Mouse (Mus musculus): Measurements from ENCODE around the gene Bpifc. TPM values are rescaled to one million over a fixed set of nuclear protein-coding genes. Genes with fewer than 3 reads are reported as not detected.
A peak's percentile ranks its signal among the peaks of the same experiment; 100 is the strongest.
"Not testable (repeated sequence)": the region's sequence is repeated elsewhere in the genome, so short reads cannot be mapped to it uniquely, and the experiment has no call there.

Bpifc gene
- 0.86 and 0.87 TPM in 2 replicates for polyA plus RNA-seq (2015; fragmentation: Nextera tagmentation; extraction: Ambion mirVana)

DNA sequence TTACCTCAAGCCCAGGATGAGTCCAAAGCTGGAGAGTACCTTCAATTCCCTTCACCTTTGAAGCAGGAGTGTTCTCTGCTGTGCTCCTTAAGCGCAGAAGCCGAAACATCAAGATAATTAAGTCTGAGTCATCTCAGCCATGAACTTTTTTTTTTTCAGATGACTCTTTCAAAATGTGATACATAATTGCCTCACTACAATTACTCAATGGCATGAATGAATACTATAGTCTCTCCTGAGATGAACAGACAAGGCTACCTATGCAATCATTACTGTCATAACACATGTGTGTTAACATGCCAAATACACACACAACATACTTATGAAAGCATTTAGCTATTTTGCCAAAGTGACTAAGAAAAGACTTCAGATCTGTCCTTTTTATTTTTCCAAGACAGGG is at the start of gene Bpifc:
Gene Bpifc (minus strand): TSS at position 115 of the 400 bp plus-strand sequence.
- no peak for DNase-seq (ENCODE audit: low spot score)

- DNase-seq (ENCODE audit: low spot score), result no peak
These were observed 48.6 kb upstream of the Bpifc start for GRCm38 (mm10) chr10:86060267-86060666.

DNA sequence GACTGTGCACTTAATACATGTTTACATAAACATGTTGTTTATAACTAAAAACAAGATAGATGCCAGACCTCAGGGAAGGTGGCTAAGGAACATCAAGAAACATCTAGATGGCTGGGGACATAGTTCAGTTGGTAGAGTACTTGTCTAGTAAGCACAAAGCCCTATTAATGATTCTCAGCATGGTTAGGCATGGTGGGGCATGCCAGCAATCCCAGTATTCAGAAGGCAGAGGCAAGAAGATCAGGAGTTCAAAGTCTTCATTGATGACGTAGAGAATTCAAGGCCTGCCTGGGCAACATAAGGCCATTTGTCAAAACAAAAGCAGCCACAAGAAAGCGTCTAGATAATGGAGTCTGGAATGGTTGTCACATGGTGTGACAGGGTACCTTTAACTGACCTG is 46.0 kb upstream of the Bpifc start:
- no peak for DNase-seq (ENCODE audit: low spot score)

GRCm38 (mm10) chr10:86057286-86057685 is 45.6 kb upstream of the Bpifc start:
- no peak for DNase-seq (ENCODE audit: low spot score)

DNA sequence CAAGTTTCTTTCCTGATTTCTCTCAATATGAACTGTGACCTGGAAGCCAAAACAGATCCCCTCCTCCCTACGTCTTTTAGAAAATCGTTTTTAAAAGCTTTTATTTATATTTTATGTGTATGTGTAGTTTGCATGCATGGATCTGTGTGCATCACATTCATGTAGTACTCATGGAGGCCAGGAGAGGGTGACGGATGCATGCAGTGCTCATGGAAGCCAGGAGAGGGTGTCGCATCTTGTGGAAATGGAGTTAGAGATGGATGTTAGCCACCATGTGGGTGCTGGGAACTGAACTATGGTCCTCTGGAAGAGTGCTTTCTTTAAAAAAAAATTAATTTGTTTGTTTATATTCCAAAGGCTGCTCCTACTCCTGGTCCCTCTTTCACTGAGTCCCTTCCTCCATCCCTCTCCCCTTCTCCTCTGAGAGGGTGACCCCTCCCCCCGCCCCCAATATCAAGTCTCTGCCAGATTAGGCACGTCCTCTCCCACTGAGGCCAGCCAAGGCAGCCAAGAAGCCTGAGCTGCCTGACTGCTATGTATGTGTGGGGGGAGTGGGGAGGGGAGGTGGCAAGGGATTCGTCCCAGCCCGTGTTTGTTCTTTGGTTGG is 44.7 kb upstream of the Bpifc start:
- DNase-seq (ENCODE audit: low spot score), result no peak

DNA sequence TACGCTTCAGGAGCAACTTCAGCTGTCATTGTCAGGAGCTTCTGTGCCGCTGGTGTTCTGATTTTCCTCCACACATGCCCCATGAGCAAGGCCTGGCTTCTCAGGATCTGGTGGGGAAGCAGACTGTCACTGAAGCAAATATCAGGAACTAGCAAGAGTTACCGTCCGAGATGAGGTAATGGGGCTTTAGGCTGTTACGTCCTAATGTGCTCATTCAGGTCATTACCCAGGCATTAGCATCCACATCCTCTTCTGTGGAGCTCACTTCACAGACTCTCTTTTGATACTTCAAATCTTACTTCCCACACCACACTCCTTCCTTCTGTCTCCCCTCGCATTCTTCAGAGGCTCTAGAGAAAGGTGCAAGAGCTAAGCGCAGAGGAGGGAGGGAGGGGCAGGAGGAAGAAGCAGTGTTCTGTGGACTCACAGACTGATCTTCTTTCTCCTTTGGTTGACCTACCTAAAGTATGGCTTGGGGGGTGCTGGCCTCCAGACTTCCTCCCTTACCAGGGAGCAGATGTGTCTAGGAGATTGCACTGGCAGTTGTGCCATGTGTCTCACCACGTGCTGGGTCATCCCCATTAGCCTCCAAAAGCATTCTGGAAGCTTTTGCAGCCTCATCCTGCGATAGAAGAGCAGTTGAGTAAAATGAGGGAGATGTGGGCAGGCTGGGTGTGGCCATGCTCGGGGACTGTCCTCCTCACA is 41.3 kb upstream of the Bpifc start:
- no peak for DNase-seq (ENCODE audit: low spot score)

DNA sequence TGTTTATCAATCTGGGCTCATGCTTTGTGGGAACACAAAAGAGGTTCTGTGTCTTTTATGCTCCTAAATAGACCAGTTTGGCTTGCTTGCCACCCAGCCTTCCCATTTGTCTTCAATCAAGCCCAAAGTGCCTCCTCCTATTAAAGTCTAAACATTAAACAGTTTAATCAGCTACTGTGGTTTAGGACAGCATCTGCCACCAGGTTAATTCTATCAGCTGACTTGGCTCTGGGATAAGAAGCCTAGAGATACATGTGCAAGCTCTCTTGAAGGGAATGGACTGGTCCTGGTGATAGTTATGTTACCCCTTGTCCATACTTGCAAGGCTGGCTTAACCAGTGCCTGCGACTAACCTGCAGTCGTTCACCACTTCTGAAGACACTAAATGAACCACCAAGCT is 38.8 kb upstream of the Bpifc start:
- no peak for DNase-seq (ENCODE audit: low spot score)

DNA sequence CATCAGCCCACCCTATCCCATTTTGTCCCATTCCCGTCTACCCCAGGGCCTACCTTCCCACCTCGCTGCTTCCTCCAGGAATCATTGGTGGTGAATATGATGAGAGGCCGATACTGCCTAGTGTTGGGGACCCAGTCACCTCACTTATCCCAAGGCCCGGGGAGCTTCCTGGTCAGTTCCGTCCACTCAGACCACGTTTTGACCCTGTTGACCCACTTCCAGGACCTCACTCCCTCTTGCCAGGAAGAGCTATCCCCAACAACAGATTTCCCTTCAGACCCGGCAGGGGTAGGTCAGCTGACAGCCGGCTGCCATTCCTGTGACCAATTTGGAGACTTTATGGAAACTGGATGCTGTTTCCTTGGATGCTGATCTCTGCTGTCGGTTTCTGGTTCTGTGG is 36.1 kb upstream of the Bpifc start:
- DNase-seq (ENCODE audit: low spot score), result no peak

DNA sequence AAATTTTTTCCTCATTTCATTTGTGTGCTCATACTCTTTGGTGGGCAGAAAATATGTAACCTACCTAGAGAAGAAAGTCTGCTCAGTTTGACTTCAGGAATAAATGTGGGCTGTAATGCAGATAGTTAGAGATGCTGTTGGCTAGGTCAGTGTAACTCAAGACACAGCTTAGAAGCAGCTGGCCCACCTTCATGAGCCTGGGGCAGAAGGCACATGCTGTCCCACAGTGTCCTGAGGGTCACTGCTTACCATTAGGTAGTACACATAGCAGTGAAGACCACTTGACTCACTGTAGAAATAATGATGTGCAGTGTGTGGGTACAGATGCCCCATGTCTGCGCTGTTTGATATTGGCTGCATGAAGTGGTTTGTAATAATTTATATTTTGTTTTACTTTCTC is 34.7 kb upstream of the Bpifc start:
- no peak for DNase-seq (ENCODE audit: low spot score)

DNA sequence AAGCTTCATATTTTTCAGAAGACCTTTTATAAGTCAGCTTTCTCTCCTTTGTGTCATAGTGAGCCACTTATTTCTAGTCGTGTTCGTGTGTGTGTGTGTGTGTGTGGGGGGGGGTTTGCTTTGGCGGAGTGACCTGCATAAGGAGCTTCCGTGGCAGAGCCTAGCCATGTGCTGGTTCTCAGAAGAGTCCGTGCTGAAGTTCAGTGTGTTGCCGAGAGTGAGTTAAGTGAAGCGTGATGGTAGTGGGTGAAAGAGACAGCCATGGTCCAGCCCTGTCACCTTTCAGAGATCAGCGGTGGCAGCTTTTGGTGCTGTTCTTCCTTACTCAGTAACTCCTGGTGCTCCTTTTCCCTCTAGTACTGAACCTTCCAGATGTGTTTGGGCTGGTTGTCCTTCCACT is 32.4 kb upstream of the Bpifc start:
- DNase-seq (ENCODE audit: low spot score), result no peak

DNA sequence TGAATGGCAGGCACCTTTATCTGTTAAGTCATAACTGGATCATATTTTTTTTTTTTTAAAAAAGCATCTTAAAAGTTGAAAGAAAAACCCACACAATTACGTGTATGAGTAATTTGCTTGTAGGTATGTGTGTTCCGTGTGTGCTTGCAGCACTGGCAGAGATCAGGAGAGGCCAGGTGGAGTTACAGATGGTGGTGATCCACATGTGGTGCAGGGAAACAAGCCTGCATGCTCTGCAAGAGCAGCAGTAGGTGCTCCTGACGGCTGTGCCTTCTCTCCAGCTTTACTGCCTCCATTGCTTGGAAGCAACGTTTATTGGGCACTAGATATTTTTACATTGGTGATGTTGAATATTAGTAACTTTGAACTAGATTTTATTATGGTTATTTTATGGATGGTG is 32.0 kb upstream of the Bpifc start:
- no peak for DNase-seq (ENCODE audit: low spot score)

- no peak for DNase-seq (ENCODE audit: low spot score)
These were observed 22.5 kb upstream of the Bpifc start for GRCm38 (mm10) chr10:86034007-86034728.

- DNase-seq (ENCODE audit: low spot score), result no peak
These were observed 20.8 kb upstream of the Bpifc start for GRCm38 (mm10) chr10:86032517-86032916.

- DNase-seq (ENCODE audit: low spot score), result no peak
These were observed 19.0 kb upstream of the Bpifc start for GRCm38 (mm10) chr10:86030743-86031142.

- not testable (repeated sequence) for DNase-seq (ENCODE audit: low spot score)
These were observed 15.1 kb upstream of the Bpifc start for GRCm38 (mm10) chr10:86026807-86027206.

- no peak for DNase-seq (ENCODE audit: low spot score)
These were observed 14.7 kb upstream of the Bpifc start for GRCm38 (mm10) chr10:86026354-86026753.

DNA sequence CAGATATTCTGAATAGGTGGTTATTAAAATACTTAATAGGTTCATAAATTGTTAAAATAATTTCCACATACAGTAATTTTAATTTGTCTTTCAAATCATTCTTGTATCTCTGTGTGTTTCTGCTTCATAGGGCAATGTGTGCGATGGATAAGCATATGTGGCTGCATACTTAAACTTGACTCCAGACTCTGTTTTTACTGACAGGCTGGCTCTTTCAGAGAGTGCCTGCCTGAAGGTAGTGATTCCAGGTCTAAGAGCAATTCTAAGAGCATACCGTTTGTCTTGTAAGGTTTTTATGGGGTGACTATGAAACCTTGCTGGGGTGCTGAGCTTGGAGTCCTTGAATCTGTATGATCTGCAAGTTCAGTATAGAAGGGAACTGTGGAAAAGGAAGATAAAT is 14.2 kb upstream of the Bpifc start:
- DNase-seq (ENCODE audit: low spot score), result no peak

DNA sequence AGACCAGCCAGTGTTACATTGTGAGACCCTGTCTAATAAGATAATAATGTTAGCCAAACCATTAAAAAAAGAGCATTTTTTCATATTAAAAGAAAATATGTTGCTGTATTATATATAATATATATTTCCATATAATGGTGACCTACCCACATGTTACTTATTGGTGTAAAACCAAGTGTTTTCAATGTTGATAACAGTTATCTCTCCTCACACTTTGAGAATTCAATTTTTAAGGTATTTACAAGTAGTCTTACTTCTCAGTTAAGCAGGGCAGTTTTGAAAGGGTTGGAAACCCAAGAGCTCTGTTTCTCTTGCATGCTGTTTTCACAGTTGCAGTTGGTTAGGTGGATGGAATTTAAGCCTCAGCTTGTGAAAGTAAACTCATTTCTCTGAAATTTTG is 11.5 kb upstream of the Bpifc start:
- no peak for DNase-seq (ENCODE audit: low spot score)

GRCm38 (mm10) chr10:86022474-86022816 is 10.8 kb upstream of the Bpifc start:
- DNase-seq (ENCODE audit: low spot score), result no peak

DNA sequence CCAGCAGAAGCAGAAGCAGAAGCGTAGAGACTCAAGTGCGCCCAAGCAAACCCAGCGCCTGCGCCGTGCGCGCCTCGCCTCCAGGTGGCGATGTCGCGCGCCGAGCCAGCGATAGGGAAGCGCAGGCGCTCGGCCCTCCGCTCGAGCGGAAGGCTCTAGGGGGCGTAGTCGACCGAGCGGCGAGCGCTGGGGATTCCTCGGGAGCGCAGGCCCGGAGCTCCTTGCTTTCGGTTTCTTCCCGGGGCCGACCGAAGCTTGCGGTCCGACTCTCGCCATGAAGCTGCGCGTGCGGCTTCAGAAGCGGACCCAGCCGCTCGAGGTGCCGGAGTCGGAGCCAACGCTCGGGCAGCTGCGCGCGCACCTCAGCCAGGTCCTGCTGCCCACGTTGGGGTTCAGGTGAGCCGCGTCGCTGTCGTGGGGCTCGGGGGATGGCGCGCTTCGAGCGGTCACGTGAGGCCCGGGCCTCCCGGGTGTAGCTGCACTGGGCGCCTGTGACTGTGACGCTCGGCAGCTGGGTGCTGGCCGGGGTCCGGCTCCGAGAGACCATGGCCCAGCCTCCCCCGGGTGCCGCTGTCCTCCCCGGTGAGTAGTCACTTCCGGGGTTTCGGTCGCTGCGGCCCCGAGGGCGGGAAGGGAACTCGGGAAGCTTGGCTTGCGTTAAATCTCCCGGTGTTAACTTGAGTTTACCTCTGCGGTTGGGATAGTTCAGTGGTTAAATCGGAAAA is 10.2 kb upstream of the Bpifc start, which contains the start of gene Fbxo7:
Gene Fbxo7 (plus strand): TSS at position 224 of the 725 bp plus-strand sequence.
- peak; percentile 92 for DNase-seq (ENCODE audit: low spot score)

DNA sequence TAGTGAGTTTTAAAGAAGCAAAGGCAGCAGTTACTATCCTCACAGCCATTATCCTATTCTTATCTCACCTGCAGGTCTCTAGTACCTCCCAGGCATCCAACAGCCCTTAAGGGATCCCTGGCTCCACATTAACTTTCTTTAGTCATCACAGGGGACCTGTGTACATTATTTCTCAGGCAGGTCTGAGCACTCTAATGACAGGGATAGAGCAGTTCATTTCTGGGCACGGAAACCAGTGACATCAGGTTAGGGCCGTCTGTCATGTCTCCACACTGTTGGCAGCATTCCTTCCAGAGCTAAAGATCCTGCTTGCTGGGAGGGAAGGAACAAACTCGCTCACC is 9.7 kb upstream of the Bpifc start:
- DNase-seq (ENCODE audit: low spot score), result no peak

- DNase-seq (ENCODE audit: low spot score), result no peak
These were observed 7.1 kb upstream of the Bpifc start for GRCm38 (mm10) chr10:86018813-86019212.

Data from thymus, postnatal 0 days (tissue).